Mouse (Mus musculus): Measurements from ENCODE around the gene Gm45233. TPM values are rescaled to one million over a fixed set of nuclear protein-coding genes. Genes with fewer than 3 reads are reported as not detected.
A peak's percentile ranks its signal among the peaks of the same experiment; 100 is the strongest.

The Gm45233 gene
- polyA plus RNA-seq, 1 experiment from 2014 or later = not detected

DNA sequence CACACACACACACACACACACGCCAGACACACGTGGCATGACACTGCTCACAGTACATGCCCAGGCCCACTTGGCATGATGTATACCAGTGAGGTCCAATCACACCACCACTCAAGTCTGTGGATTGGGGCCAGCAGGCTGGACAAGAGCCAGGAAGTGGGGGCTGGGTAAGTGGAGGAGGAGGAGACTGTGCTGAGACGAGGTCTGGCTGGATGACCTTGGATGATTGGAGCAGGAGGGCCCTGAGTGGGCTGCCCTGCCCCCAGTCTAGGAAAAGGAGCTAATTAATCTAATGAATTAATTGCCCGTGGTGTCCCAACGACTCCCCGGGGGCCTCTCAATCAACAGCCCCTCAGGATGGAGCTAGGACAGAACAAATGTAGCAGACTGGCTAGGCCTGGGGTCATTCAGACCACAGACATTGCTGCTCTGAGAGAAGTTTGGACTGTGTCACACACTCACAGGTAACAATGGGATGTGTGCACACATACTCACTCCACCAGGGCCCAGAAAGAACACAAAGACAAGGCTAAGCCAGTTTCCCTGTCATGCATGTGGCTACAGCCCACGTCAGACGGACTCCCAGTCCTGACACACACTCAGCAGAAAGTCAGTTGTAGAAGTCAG lies 38.3 kb downstream of the Gm45233 start:
- Histone ChIP-seq H3K4me2 (ENCODE audit: low read depth, low read length) (no peak overlapping the region), H3K27ac (ENCODE audit: low read length) (no peak overlapping the region), H3K4me3 (ENCODE audit: low read length) (no peak overlapping the region), H3K9me3 (ENCODE audit: control insufficient read depth, low read length) (no peaks in the 10 kb centered on the region), H3K36me3 (ENCODE audit: control insufficient read depth, insufficient read depth, low read length) (no peaks in the 10 kb centered on the region), H3K4me1 (replicated peaks; ENCODE audit: control insufficient read depth, insufficient read depth, low read length) (0 out of 2 replicates have a peak, but pooled peaks cover 4% of the 10 kb centered on the region), H3K9ac (ENCODE audit: low read length) (no peak overlapping the region), H3K27me3 (ENCODE audit: control insufficient read depth, insufficient read depth, low read depth, low read length) (peaks cover 3% of the 10 kb centered on the region)
- WGBS = 38% methylated on average over 8 of the region's 8 CpGs
- peak; percentile 68 for ATAC-seq (ENCODE audit: low read depth)

GRCm38 (mm10) chr7:43483236-43483635 lies 39.3 kb downstream of the Gm45233 start:
- 4% methylated on average over 10 of the region's 10 CpGs for WGBS
- H3K9me3 ChIP-seq (ENCODE audit: control insufficient read depth, low read length) = no peaks in the 10 kb centered on the region
- ATAC-seq (ENCODE audit: low read depth) = peak; percentile 39; the same call in 1 of the 2 replicates

GRCm38 (mm10) chr7:43488646-43489045 lies 44.7 kb downstream of the Gm45233 start:
- no peak overlapping the region for H3K4me3 ChIP-seq (ENCODE audit: low read length)
- H3K9ac ChIP-seq (ENCODE audit: low read length) = no peak overlapping the region
- no peak overlapping the region for H3K27ac ChIP-seq (ENCODE audit: low read length)
- whole genome bisulfite sequencing = 30% methylated on average over 5 of the region's 5 CpGs
- H3K9me3 ChIP-seq (ENCODE audit: control insufficient read depth, low read length) = no peaks in the 10 kb centered on the region
- peaks cover 2% of the 10 kb centered on the region; the same call in 1 of the 2 replicates for H3K4me1 ChIP-seq (replicated peaks; ENCODE audit: control insufficient read depth, insufficient read depth, low read length)
- peaks cover 6% of the 10 kb centered on the region; the same call in 1 of the 2 replicates for H3K27me3 ChIP-seq (ENCODE audit: control insufficient read depth, insufficient read depth, low read depth, low read length)
- no peak overlapping the region for H3K4me2 ChIP-seq (ENCODE audit: low read depth, low read length)
- ATAC-seq (ENCODE audit: low read depth) = no peak
- H3K36me3 ChIP-seq (ENCODE audit: control insufficient read depth, insufficient read depth, low read length) = no peaks in the 10 kb centered on the region

More at GRCm38 (mm10) chr7:43483236-43483635, 39.3 kb downstream of the Gm45233 start:
- Histone ChIP-seq H3K36me3 (ENCODE audit: control insufficient read depth, insufficient read depth, low read length) (no peaks in the 10 kb centered on the region), H3K4me2 (ENCODE audit: low read depth, low read length) (no peak overlapping the region), H3K9ac (ENCODE audit: low read length) (no peak overlapping the region), H3K4me3 (ENCODE audit: low read length) (no peak overlapping the region), H3K27ac (ENCODE audit: low read length) (no peak overlapping the region), H3K4me1 (replicated peaks; ENCODE audit: control insufficient read depth, insufficient read depth, low read length) (0 out of 2 replicates have a peak, but pooled peaks cover 4% of the 10 kb centered on the region), H3K27me3 (ENCODE audit: control insufficient read depth, insufficient read depth, low read depth, low read length) (no peaks in the 10 kb centered on the region)

DNA sequence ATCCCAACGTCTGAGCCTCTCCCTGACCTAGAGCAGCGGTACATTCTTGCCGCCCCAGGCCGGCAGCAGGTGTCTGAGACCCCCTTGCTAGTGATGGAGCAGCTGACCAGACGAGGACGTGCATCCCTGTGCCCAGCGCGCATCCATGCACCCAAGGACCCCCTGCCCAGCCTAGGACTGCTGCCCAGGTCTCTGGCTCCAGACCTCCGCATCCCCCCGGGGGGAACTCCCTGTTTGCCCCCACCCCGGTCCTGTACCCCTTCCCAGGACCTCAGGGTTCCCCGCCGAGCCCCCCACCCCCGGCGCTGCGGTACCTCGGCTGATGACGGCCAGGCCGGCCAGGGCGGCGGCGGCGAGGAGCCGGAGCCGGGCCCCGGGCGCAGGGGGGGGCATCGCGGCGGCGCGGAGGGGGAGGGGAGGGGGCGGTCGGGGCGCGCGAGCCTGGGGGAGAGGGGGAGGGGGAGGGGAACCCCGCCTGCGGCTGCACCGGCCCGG lies 45.8 kb downstream of the Gm45233 start, which contains the start of gene Iglon5:
TSS of gene Iglon5 (minus strand) at position 445 of the 495 bp plus-strand sequence.
- peaks cover 6% of the 10 kb centered on the region; the same call in 1 of the 2 replicates for H3K27me3 ChIP-seq (ENCODE audit: control insufficient read depth, insufficient read depth, low read depth, low read length)
- H3K27ac ChIP-seq (ENCODE audit: low read length) = no peak within 1 kb of the TSS
- peak; percentile 34; the same call in 1 of the 2 replicates for ATAC-seq (ENCODE audit: low read depth)
- H3K4me1 ChIP-seq (replicated peaks; ENCODE audit: control insufficient read depth, insufficient read depth, low read length) = peaks cover 2% of the 10 kb centered on the region; the same call in 1 of the 2 replicates
- H3K36me3 ChIP-seq (ENCODE audit: control insufficient read depth, insufficient read depth, low read length) = no peaks in the 10 kb centered on the region
- WGBS = 3% methylated on average over 14 of the region's 41 CpGs
- peak within 1 kb of the TSS; percentile 62 for H3K9ac ChIP-seq (ENCODE audit: low read length)
- peak within 1 kb of the TSS; percentile 75 for H3K4me2 ChIP-seq (ENCODE audit: low read depth, low read length)
- no peaks in the 10 kb centered on the region for H3K9me3 ChIP-seq (ENCODE audit: control insufficient read depth, low read length)
- peak within 1 kb of the TSS; percentile 50 for H3K4me3 ChIP-seq (ENCODE audit: low read length)

DNA sequence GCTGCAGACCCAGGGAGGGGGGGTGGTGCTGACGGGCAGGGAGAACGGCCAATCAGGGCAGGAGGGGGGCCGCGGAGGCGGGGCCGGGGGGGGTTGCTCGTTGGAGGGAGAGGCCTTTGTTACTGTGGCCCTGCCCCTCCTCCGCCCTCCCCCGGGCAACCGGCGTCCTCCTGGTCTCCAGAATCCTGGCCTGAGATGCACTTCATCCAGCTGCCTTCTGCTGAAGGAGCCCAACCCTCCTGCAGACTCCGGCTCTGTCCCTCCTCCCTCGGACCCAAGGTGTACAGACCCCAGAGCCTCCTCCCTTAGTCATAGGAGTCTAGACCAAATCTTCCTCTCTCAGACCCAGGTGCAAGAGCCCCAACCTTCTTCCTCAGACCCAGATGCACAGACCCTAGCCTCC lies 46.3 kb downstream of the Gm45233 start:
- H3K36me3 ChIP-seq (ENCODE audit: control insufficient read depth, insufficient read depth, low read length) = no peaks in the 10 kb centered on the region
- peak overlapping the region; percentile 62 for H3K9ac ChIP-seq (ENCODE audit: low read length)
- H3K4me2 ChIP-seq (ENCODE audit: low read depth, low read length) = peak overlapping the region; percentile 75
- no peak overlapping the region for H3K27ac ChIP-seq (ENCODE audit: low read length)
- no peaks in the 10 kb centered on the region for H3K9me3 ChIP-seq (ENCODE audit: control insufficient read depth, low read length)
- peak; percentile 82 for ATAC-seq (ENCODE audit: low read depth)
- WGBS = 1% methylated on average over 7 of the region's 13 CpGs
- peaks cover 2% of the 10 kb centered on the region; the same call in 1 of the 2 replicates for H3K4me1 ChIP-seq (replicated peaks; ENCODE audit: control insufficient read depth, insufficient read depth, low read length)
- peaks cover 6% of the 10 kb centered on the region; the same call in 1 of the 2 replicates for H3K27me3 ChIP-seq (ENCODE audit: control insufficient read depth, insufficient read depth, low read depth, low read length)
- peak overlapping the region; percentile 50 for H3K4me3 ChIP-seq (ENCODE audit: low read length)

GRCm38 (mm10) chr7:43490861-43491260 lies 46.9 kb downstream of the Gm45233 start:
- no peak overlapping the region for H3K9ac ChIP-seq (ENCODE audit: low read length)
- H3K4me1 ChIP-seq (replicated peaks; ENCODE audit: control insufficient read depth, insufficient read depth, low read length) = peaks cover 2% of the 10 kb centered on the region; the same call in 1 of the 2 replicates
- H3K4me3 ChIP-seq (ENCODE audit: low read length) = no peak overlapping the region
- 55% methylated on average over 9 of the region's 9 CpGs for WGBS
- H3K4me2 ChIP-seq (ENCODE audit: low read depth, low read length) = no peak overlapping the region
- H3K27me3 ChIP-seq (ENCODE audit: control insufficient read depth, insufficient read depth, low read depth, low read length) = peaks cover 6% of the 10 kb centered on the region; the same call in 1 of the 2 replicates
- no peaks in the 10 kb centered on the region for H3K9me3 ChIP-seq (ENCODE audit: control insufficient read depth, low read length)
- no peaks in the 10 kb centered on the region for H3K36me3 ChIP-seq (ENCODE audit: control insufficient read depth, insufficient read depth, low read length)
- no peak overlapping the region for H3K27ac ChIP-seq (ENCODE audit: low read length)
- no peak for ATAC-seq (ENCODE audit: low read depth)

DNA sequence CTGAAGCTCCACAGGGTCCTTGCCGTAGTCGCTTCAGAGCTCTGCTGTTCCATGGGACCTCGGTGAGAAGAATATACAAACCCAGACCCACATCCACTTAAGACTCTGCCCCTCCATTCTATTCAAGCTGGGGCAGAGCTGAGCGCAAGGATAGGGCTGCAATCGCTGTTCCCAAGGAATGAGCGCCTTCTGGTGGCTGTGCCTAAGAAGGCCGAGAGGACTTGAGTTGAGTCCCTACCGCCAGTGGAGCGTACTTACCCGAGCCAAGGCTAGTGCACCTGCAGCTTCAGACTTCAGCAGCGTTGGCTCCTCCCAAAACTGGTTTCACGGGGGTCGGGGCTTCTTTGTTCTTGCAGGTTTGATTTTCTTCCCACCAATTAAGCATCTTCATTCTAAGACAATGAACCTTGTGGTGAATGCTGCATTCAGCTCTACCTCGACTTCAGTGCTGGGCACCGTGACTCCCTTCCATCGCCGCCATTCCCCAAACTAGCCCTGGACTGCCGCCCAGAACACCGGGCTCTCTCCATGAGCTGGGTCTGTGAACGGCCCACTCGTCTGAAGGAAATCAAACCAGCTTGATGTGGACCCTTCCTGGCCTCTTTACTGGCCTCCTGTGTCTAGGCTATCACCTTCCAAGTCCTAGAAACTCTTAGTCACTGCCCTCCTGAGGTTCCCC lies 51.6 kb downstream of the Gm45233 start:
- Histone ChIP-seq H3K4me1 (replicated peaks; ENCODE audit: control insufficient read depth, insufficient read depth, low read length) (no peaks in the 10 kb centered on the region; the same call in 1 of the 2 replicates), H3K9ac (ENCODE audit: low read length) (no peak overlapping the region), H3K4me2 (ENCODE audit: low read depth, low read length) (no peak overlapping the region), H3K27ac (ENCODE audit: low read length) (no peak overlapping the region), H3K4me3 (ENCODE audit: low read length) (no peak overlapping the region), H3K27me3 (ENCODE audit: control insufficient read depth, insufficient read depth, low read depth, low read length) (no peaks in the 10 kb centered on the region), H3K36me3 (ENCODE audit: control insufficient read depth, insufficient read depth, low read length) (no peaks in the 10 kb centered on the region), H3K9me3 (ENCODE audit: control insufficient read depth, low read length) (no peaks in the 10 kb centered on the region)
- 15% methylated on average over 21 of the region's 21 CpGs for WGBS
- peak; percentile 54; the same call in 1 of the 2 replicates for ATAC-seq (ENCODE audit: low read depth)

DNA sequence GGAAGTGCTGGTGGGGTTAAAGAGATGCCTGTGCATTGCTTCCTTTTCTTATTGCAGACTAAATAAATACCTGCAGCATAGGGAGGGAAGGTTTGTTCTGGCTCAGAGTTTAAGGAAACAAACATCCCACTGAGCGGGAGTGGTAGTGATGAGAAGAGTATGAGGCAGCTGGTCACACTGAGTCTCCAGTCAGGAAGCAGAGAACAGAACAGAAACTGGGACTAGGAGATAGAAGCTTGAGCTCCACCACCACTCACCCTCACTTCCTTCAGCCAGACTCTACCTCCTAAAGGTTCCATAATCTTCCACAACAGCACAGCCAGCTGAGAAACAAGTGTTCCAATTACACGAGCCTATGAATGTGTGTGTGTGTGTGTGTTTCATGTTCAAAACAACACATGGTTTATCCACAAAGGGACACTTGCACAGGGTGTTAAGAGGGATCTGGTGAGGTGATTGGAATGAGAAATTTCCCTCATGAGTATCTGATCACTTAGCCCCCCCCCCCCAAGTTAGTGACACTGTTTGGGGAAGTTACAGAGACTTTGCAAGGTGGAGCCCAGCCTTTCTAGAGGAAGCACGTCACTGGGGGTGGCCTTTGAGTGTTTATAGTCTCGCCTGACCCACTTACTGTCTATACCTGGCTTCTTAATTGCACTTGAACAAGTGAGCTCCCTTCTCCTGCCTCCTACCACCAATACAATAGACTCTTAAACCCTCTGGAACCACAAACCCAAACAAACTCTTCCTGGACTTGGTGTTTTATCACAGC lies 68.0 kb downstream of the Gm45233 start:
- 23% methylated on average over 4 of the region's 4 CpGs for WGBS
- Histone ChIP-seq H3K27me3 (ENCODE audit: control insufficient read depth, insufficient read depth, low read depth, low read length) (no peaks in the 10 kb centered on the region), H3K4me3 (ENCODE audit: low read length) (no peak overlapping the region), H3K4me1 (replicated peaks; ENCODE audit: control insufficient read depth, insufficient read depth, low read length) (no peaks in the 10 kb centered on the region), H3K9me3 (ENCODE audit: control insufficient read depth, low read length) (no peaks in the 10 kb centered on the region), H3K36me3 (ENCODE audit: control insufficient read depth, insufficient read depth, low read length) (no peaks in the 10 kb centered on the region), H3K4me2 (ENCODE audit: low read depth, low read length) (no peak overlapping the region), H3K27ac (ENCODE audit: low read length) (no peak overlapping the region), H3K9ac (ENCODE audit: low read length) (no peak overlapping the region)
- no peak for ATAC-seq (ENCODE audit: low read depth)

Data from lung, embryonic 16.5 days (tissue).